Mouse (Mus musculus): Measurements from ENCODE around the gene Psmb9. TPM values are rescaled to one million over a fixed set of nuclear protein-coding genes. Genes with fewer than 3 reads are reported as not detected.
"Not testable (repeated sequence)": the region's sequence is repeated elsewhere in the genome, so short reads cannot be mapped to it uniquely, and the experiment has no call there.

Gene Psmb9
- polyA plus RNA-seq, 1 experiment from 2014 or later, result 8.8 TPM

DNA sequence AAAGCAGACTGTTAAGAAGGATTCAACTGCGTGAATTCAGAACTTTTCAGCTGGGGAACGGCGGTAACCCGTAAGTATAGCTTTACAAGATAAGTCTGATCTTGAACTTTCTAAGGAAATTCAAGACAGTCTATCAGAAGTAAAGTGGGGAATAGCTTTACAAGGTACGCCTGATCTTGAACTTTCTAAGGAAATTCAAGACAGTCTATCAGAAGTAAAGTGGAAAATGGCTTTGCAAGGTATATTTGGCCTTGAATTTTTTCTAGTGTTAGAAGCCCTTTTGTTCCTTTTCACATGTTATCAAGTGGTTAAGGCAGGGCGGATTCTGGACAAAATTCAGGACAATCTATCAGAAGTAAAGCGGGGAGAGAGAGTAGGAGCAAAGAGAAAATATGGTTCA, 32.2 kb upstream of the Psmb9 start:
- WGBS, result 96% methylated on average over 3 of the region's 7 CpGs
- not testable (repeated sequence) for H3K9me3 ChIP-seq (ENCODE audit: control insufficient read depth, low read length); H3K4me3 ChIP-seq (ENCODE audit: low read length); H3K9ac ChIP-seq (ENCODE audit: low read length); ATAC-seq (ENCODE audit: low read depth); H3K27me3 ChIP-seq (ENCODE audit: control insufficient read depth, insufficient read depth, low read depth, low read length); H3K36me3 ChIP-seq (ENCODE audit: control insufficient read depth, insufficient read depth, low read length); H3K4me2 ChIP-seq (ENCODE audit: low read depth, low read length); H3K4me1 ChIP-seq (replicated peaks; ENCODE audit: control insufficient read depth, insufficient read depth, low read length); H3K27ac ChIP-seq (ENCODE audit: low read length)

DNA sequence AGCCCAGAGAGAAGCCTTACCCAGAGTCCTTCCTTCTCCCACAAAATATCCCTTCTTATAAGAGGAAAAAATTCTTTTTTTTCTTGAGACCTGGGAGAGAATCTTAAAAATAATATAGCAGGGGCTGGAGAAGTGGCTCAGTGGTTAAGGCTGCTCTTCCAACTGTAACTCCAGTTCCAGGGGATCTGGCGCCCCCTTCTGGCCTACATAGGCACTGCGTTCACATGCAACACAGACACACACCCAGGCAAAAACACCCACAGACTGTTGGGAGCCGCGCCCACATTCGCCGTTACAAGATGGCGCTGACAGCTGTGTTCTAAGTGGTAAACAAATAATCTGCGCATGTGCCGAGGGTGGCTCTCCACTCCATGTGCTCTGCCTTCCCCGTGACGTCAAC, 31.5 kb upstream of the Psmb9 start:
- not testable (repeated sequence) for H3K4me2 ChIP-seq (ENCODE audit: low read depth, low read length); H3K27ac ChIP-seq (ENCODE audit: low read length); H3K27me3 ChIP-seq (ENCODE audit: control insufficient read depth, insufficient read depth, low read depth, low read length); H3K36me3 ChIP-seq (ENCODE audit: control insufficient read depth, insufficient read depth, low read length); ATAC-seq (ENCODE audit: low read depth); H3K9ac ChIP-seq (ENCODE audit: low read length); H3K4me1 ChIP-seq (replicated peaks; ENCODE audit: control insufficient read depth, insufficient read depth, low read length); H3K9me3 ChIP-seq (ENCODE audit: control insufficient read depth, low read length); H3K4me3 ChIP-seq (ENCODE audit: low read length)
- WGBS, result 83% methylated on average over 7 of the region's 11 CpGs

DNA sequence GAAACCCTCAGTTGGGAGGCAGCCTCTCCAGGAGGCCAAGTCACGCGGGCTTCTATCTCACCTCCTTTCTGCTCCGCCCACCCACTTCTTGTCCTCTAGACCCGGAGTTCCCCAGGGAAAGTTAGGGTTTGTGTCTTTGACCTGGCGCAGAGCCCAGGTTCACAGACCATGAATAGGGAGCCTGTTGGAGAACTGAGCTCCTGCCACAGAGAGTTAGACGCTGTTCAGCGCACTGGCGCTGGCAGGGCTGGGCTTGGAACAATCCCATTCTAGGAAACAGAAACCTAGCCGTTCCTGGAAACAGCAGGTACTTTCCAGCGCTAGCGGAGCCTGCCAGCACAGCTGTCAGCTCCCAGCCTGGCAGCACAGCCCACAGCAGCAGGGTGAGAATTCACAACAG, 31.1 kb upstream of the Psmb9 start:
- Histone ChIP-seq H3K36me3 (ENCODE audit: control insufficient read depth, insufficient read depth, low read length) (no peaks in the 10 kb centered on the region), H3K9me3 (ENCODE audit: control insufficient read depth, low read length) (no peaks in the 10 kb centered on the region), H3K4me1 (replicated peaks; ENCODE audit: control insufficient read depth, insufficient read depth, low read length) (no peaks in the 10 kb centered on the region), H3K9ac (ENCODE audit: low read length) (no peak overlapping the region), H3K4me3 (ENCODE audit: low read length) (0 out of 2 replicates have a peak overlapping the region, but pooled peaks have one; percentile 5), H3K27ac (ENCODE audit: low read length) (no peak overlapping the region), H3K27me3 (ENCODE audit: control insufficient read depth, insufficient read depth, low read depth, low read length) (peaks cover 7% of the 10 kb centered on the region), H3K4me2 (ENCODE audit: low read depth, low read length) (peak overlapping the region; percentile 1; the same call in 1 of the 2 replicates)
- WGBS, result 65% methylated on average over 11 of the region's 11 CpGs
- peak; percentile 69 for ATAC-seq (ENCODE audit: low read depth)

DNA sequence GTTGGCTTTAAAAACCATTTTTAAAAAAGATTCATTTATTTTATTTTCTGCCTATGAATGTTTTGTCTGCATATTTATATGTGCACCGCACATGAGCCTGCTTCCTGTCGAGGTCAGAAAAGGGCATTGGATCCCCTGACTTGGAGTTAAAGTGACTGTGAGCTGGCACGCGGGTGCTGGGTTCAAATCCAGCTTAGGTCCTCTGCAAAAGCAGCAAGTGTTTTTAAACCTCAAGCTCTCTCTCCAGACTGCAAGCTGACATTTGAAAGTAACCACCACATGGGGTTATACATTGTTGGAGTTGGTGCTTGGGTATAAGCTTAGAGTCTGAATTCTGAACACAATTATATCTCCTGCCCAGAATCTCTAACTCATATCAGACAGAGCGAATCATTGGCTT, 30.4 kb upstream of the Psmb9 start:
- Histone ChIP-seq H3K4me3 (ENCODE audit: low read length) (no peak overlapping the region), H3K4me2 (ENCODE audit: low read depth, low read length) (no peak overlapping the region), H3K27ac (ENCODE audit: low read length) (no peak overlapping the region), H3K9ac (ENCODE audit: low read length) (no peak overlapping the region), H3K27me3 (ENCODE audit: control insufficient read depth, insufficient read depth, low read depth, low read length) (peaks cover 13% of the 10 kb centered on the region), H3K36me3 (ENCODE audit: control insufficient read depth, insufficient read depth, low read length) (no peaks in the 10 kb centered on the region), H3K4me1 (replicated peaks; ENCODE audit: control insufficient read depth, insufficient read depth, low read length) (no peaks in the 10 kb centered on the region), H3K9me3 (ENCODE audit: control insufficient read depth, low read length) (no peaks in the 10 kb centered on the region)
- WGBS, result 83% methylated on average over 5 of the region's 5 CpGs
- no peak for ATAC-seq (ENCODE audit: low read depth)

GRCm38 (mm10) chr17:34217216-34217928, 29.8 kb upstream of the Psmb9 start:
- H3K9ac ChIP-seq (ENCODE audit: low read length), result no peak overlapping the region
- no peaks in the 10 kb centered on the region for H3K9me3 ChIP-seq (ENCODE audit: control insufficient read depth, low read length)
- no peak for ATAC-seq (ENCODE audit: low read depth)
- no peaks in the 10 kb centered on the region for H3K36me3 ChIP-seq (ENCODE audit: control insufficient read depth, insufficient read depth, low read length)
- 78% methylated on average over 8 of the region's 8 CpGs for WGBS
- H3K4me3 ChIP-seq (ENCODE audit: low read length), result no peak overlapping the region
- no peak overlapping the region for H3K27ac ChIP-seq (ENCODE audit: low read length)
- no peak overlapping the region for H3K4me2 ChIP-seq (ENCODE audit: low read depth, low read length)
- H3K27me3 ChIP-seq (ENCODE audit: control insufficient read depth, insufficient read depth, low read depth, low read length), result peaks cover 17% of the 10 kb centered on the region
- no peaks in the 10 kb centered on the region for H3K4me1 ChIP-seq (replicated peaks; ENCODE audit: control insufficient read depth, insufficient read depth, low read length)

DNA sequence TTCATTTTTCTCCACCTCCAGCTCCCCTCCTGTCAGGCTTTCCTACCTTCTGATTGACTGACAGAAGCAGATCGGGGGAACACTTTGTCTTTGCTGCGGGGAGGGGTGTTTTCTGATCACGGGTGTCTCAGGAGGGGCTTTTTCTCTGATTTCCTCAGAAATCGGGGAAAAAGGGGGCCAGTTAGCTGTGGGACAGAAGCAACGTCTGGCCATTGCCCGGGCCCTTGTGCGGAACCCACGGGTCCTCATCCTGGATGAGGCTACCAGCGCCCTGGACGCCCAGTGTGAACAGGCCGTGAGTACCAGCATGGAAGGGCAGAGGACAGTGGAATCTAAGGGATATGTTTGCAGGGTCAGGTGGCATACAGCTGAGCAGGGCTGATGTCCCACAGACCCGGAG, 27.6 kb upstream of the Psmb9 start:
- Histone ChIP-seq H3K27me3 (ENCODE audit: control insufficient read depth, insufficient read depth, low read depth, low read length) (peaks cover 29% of the 10 kb centered on the region), H3K9me3 (ENCODE audit: control insufficient read depth, low read length) (no peaks in the 10 kb centered on the region)

GRCm38 (mm10) chr17:34213936-34214335, 26.4 kb upstream of the Psmb9 start:
- peaks cover 6% of the 10 kb centered on the region for H3K9me3 ChIP-seq (ENCODE audit: control insufficient read depth, low read length)
- WGBS, result 49% methylated on average over 21 of the region's 21 CpGs
- H3K4me2 ChIP-seq (ENCODE audit: low read depth, low read length), result no peak overlapping the region
- no peaks in the 10 kb centered on the region for H3K36me3 ChIP-seq (ENCODE audit: control insufficient read depth, insufficient read depth, low read length)
- no peak overlapping the region for H3K27ac ChIP-seq (ENCODE audit: low read length)
- no peaks in the 10 kb centered on the region for H3K4me1 ChIP-seq (replicated peaks; ENCODE audit: control insufficient read depth, insufficient read depth, low read length)
- H3K9ac ChIP-seq (ENCODE audit: low read length), result no peak overlapping the region
- H3K4me3 ChIP-seq (ENCODE audit: low read length), result no peak overlapping the region
- H3K27me3 ChIP-seq (ENCODE audit: control insufficient read depth, insufficient read depth, low read depth, low read length), result peaks cover 29% of the 10 kb centered on the region
- ATAC-seq (ENCODE audit: low read depth), result no peak

More for the DNA sequence above, 27.6 kb upstream of the Psmb9 start:
- ATAC-seq (ENCODE audit: low read depth), result no peak
- Histone ChIP-seq H3K4me1 (replicated peaks; ENCODE audit: control insufficient read depth, insufficient read depth, low read length) (no peaks in the 10 kb centered on the region), H3K4me3 (ENCODE audit: low read length) (no peak overlapping the region), H3K9ac (ENCODE audit: low read length) (no peak overlapping the region), H3K36me3 (ENCODE audit: control insufficient read depth, insufficient read depth, low read length) (no peaks in the 10 kb centered on the region), H3K27ac (ENCODE audit: low read length) (no peak overlapping the region), H3K4me2 (ENCODE audit: low read depth, low read length) (no peak overlapping the region)
- 83% methylated on average over 12 of the region's 12 CpGs for WGBS

DNA sequence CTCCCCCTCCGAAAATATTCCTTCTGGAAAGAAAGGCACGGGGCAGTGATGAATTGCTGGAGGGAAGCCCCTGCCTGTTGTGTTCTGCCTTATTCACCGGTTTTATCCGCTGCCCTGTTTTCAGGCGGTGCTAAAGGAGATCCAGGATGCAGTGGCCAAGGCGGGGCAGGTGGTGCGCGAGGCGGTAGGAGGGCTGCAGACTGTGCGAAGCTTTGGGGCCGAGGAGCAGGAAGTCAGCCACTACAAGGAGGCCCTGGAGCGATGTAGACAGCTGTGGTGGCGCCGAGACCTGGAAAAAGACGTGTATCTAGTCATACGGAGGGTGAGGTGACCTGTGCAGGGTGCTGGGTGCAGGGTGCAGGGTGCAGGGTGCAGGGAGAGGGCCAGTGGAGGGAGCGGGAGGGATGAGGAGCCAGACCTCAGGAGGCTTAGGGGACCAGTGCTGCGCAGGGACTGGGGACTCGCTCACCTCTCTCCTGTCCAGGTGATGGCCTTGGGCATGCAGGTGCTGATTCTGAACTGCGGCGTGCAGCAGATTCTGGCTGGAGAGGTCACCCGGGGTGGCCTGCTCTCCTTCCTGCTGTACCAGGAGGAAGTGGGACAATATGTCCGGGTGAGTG, 24.3 kb upstream of the Psmb9 start:
- no peak overlapping the region for H3K4me3 ChIP-seq (ENCODE audit: low read length)
- H3K9me3 ChIP-seq (ENCODE audit: control insufficient read depth, low read length), result peaks cover 6% of the 10 kb centered on the region
- H3K9ac ChIP-seq (ENCODE audit: low read length), result no peak overlapping the region
- no peak overlapping the region for H3K4me2 ChIP-seq (ENCODE audit: low read depth, low read length)
- ATAC-seq (ENCODE audit: low read depth), result no peak
- H3K27me3 ChIP-seq (ENCODE audit: control insufficient read depth, insufficient read depth, low read depth, low read length), result peaks cover 29% of the 10 kb centered on the region
- H3K4me1 ChIP-seq (replicated peaks; ENCODE audit: control insufficient read depth, insufficient read depth, low read length), result no peaks in the 10 kb centered on the region
- no peak overlapping the region for H3K27ac ChIP-seq (ENCODE audit: low read length)
- WGBS, result 17% methylated on average over 23 of the region's 23 CpGs
- no peaks in the 10 kb centered on the region for H3K36me3 ChIP-seq (ENCODE audit: control insufficient read depth, insufficient read depth, low read length)

- Histone ChIP-seq H3K9me3 (ENCODE audit: control insufficient read depth, low read length) (peaks cover 6% of the 10 kb centered on the region), H3K27ac (ENCODE audit: low read length) (no peak overlapping the region), H3K27me3 (ENCODE audit: control insufficient read depth, insufficient read depth, low read depth, low read length) (peaks cover 29% of the 10 kb centered on the region), H3K4me2 (ENCODE audit: low read depth, low read length) (no peak overlapping the region), H3K4me1 (replicated peaks; ENCODE audit: control insufficient read depth, insufficient read depth, low read length) (peaks cover 2% of the 10 kb centered on the region), H3K4me3 (ENCODE audit: low read length) (no peak overlapping the region), H3K36me3 (ENCODE audit: control insufficient read depth, insufficient read depth, low read length) (no peaks in the 10 kb centered on the region), H3K9ac (ENCODE audit: low read length) (no peak overlapping the region)
- no peak for ATAC-seq (ENCODE audit: low read depth)
- 60% methylated on average over 3 of the region's 3 CpGs for WGBS
These were observed 23.0 kb upstream of the Psmb9 start for GRCm38 (mm10) chr17:34210599-34210998.

Data from lung, embryonic 16.5 days (tissue).